Mouse (Mus musculus): ENCODE data around the gene Angptl7.

DNA sequence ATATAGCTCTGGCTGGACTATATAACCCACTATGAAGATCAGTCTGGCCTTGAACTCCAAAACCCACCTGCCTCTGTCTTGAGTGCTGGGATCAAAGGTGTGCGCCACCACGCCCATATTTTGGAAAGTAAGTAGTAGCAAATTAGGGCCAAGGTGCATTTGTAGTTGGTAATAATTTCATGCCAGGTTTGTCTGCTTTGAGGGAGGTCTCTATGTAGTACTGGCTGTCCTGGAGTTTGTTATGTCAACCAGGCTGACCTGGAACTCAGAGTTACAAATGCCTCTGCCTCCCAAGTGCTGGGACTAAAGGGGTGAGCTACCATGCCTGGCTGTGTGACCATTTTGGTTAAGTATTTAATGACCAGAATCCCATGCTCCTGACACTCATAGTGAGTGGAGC lies 20.0 kb downstream of the Angptl7 start:
- TF ChIP-seq CTCF (IDR thresholded peaks at IDR 0.05; ENCODE audit: extremely low read depth, insufficient read length, insufficient replicate concordance, low read depth, low read length) (no peak), POLR2A (IDR thresholded peaks at IDR 0.05; ENCODE audit: low read depth, low read length) (no peak)

Measured in small intestine, adult 2 months (tissue).